Mouse (Mus musculus) intestine, postnatal 0 days (tissue): ENCODE data around the gene Rnft2. TPM values are rescaled to one million over a fixed set of nuclear protein-coding genes. Genes with fewer than 3 reads are reported as not detected.

ENCODE experiments used
- ATAC-seq: fragments of 200-750 bp; cut with Nextera tagmentation; 2 replicates; pipeline ENCODE4 v1.8.0; 2017; ENCODE audit warnings: mild to moderate bottlenecking, moderate TSS enrichment, moderate library complexity
- H3K27ac ChIP-seq: fragments of 300-500 bp; sonication (generic); 2 replicates; pipeline ENCODE4 v1.5.1; 2014; ENCODE audit warnings: mild to moderate bottlenecking, low read depth, low read length, moderate library complexity
- H3K27me3 ChIP-seq: fragments of 300-500 bp; sonication (generic); replicated peaks from 2 replicates; pipeline ENCODE4 v1.6.1; 2014; ENCODE audit warnings: low read length, mixed read lengths; ENCODE audit not compliant: control insufficient read depth, insufficient read depth
- H3K36me3 ChIP-seq: fragments of 300-500 bp; sonication (generic); 2 replicates; pipeline ENCODE4 v1.6.1; 2014; ENCODE audit warnings: mild to moderate bottlenecking, moderate library complexity; ENCODE audit not compliant: control insufficient read depth, insufficient read depth
- H3K4me1 ChIP-seq: fragments of 300-500 bp; sonication (generic); replicated peaks from 2 replicates; pipeline ENCODE4 v1.6.1; 2014; ENCODE audit warnings: antibody characterized with exemption, low read length, mixed read lengths; ENCODE audit not compliant: control insufficient read depth, insufficient read depth
- H3K4me2 ChIP-seq: fragments of 300-500 bp; sonication (generic); replicated peaks from 2 replicates; pipeline ENCODE4 v1.6.1; 2014; ENCODE audit warnings: low read depth, mild to moderate bottlenecking, moderate library complexity
- H3K4me3 ChIP-seq: fragments of 300-500 bp; sonication (generic); 2 replicates; pipeline ENCODE4 v1.5.1; 2014; ENCODE audit warnings: low read depth, low read length
- H3K9ac ChIP-seq: fragments of 300-500 bp; sonication (generic); 2 replicates; pipeline ENCODE4 v1.6.1; 2014; ENCODE audit warnings: mild to moderate bottlenecking, low read depth, low read length
- H3K9me3 ChIP-seq: fragments of 300-500 bp; sonication (generic); 2 replicates; pipeline ENCODE4 v1.6.1; 2016; ENCODE audit warnings: mixed run types; ENCODE audit not compliant: control insufficient read depth
- CTCF ChIP-seq: sonication (generic); IDR thresholded peaks from 2 replicates; pipeline ENCODE4 v1.5.1; 2016; ENCODE audit warnings: low read depth, mild to moderate bottlenecking, control low read depth, antibody characterized with exemption, moderate library complexity
- WGBS: fragments of 180-500 bp; shearing (Covaris S2); extraction: QIAGEN DNeasy Blood & Tissue Kit; methylation state at CpG from one replicate; pipeline ENCODE4 v1.1.7; 2014; 5-methylcytosine and 5-hydroxymethylcytosine counted together
- polyA plus RNA-seq: library from polyadenylated mRNA; unstranded; fragments of >200 nt; fragmentation: Nextera tagmentation; extraction: Ambion mirVana; gene quantifications from 2 replicates; pipeline ENCODE4 v1.2.1, GENCODE M21; 2015

Rnft2 gene
- polyA plus RNA-seq, 1 experiment from 2014 or later = 0.42 TPM

- Histone ChIP-seq H3K4me3 (no peak overlapping the region), H3K4me2 (no peak overlapping the region), H3K27ac (no peak overlapping the region), H3K4me1 (no peaks in the 10 kb centered on the region), H3K27me3 (no peaks in the 10 kb centered on the region), H3K9me3 (no peaks in the 10 kb centered on the region), H3K9ac (no peak overlapping the region), H3K36me3 (peaks cover 42% of the 10 kb centered on the region)
- ATAC-seq = no peak
- whole genome bisulfite sequencing = 79% methylated on average over 12 of the region's 12 CpGs
- TF ChIP-seq CTCF = no peak
Measured at GRCm38 (mm10) chr5:118143211-118144026, 101.5 kb downstream of the Rnft2 start.

DNA sequence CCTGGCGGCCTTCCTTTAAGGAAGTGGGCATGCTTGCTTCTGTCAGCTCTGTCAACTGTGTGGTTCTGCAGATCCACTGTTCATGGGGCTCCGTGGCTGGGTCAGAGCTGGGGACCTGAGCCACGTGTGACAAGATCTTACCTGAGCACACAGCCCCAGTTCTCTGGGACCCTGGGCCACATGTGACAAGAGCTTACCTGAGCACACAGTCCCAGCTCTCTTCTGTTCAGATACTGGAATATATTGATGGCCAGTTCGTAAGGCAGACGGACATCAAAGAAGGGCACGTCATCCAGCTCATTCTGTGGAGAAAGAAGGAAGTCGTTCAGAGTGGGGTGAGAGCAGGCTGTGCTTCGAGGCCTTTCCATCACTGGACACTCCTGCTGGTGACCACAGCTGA, 102.4 kb downstream of the Rnft2 start:
- Histone ChIP-seq H3K4me3 (no peak overlapping the region), H3K4me1 (no peaks in the 10 kb centered on the region), H3K9me3 (no peaks in the 10 kb centered on the region), H3K27me3 (no peaks in the 10 kb centered on the region), H3K27ac (no peak overlapping the region), H3K9ac (no peak overlapping the region), H3K4me2 (no peak overlapping the region), H3K36me3 (peaks cover 43% of the 10 kb centered on the region)
- WGBS = 87% methylated on average over 8 of the region's 8 CpGs
- ATAC-seq = no peak
- TF ChIP-seq CTCF = no peak

Other genes with a start within 250 kb of the Rnft2 start
- gene Tesc, start 217.4 kb downstream of the Rnft2 start, polyA plus RNA-seq = 2.8 and 3.3 TPM in 2 replicates
- gene Fbxw8, start 89.7 kb downstream of the Rnft2 start, polyA plus RNA-seq = 10.1 and 10.8 TPM in 2 replicates
- gene Hrk, start 80.5 kb downstream of the Rnft2 start, polyA plus RNA-seq = 0.08 and 0.09 TPM in 2 replicates
- gene 2410131K14Rik, start 111 bp upstream of the Rnft2 start, polyA plus RNA-seq = 4.6 and 5.2 TPM in 2 replicates